Mouse (Mus musculus) CH12.LX (cell line): ENCODE measurements around the gene Mcur1. TPM values are rescaled to one million over a fixed set of nuclear protein-coding genes. Genes with fewer than 3 reads are reported as not detected.

ENCODE experiments used
- DNase-seq: peaks from one replicate; pipeline ENCODE4 v3.0.0-alpha.2; 2013; ENCODE audit errors: extremely low read depth
- H3K27ac ChIP-seq: 2 replicates; pipeline ENCODE4 v1.5.1; 2012; ENCODE audit warnings: low read depth, mild to moderate bottlenecking, control low read depth, moderate library complexity; ENCODE audit not compliant: insufficient read depth
- H3K27me3 ChIP-seq: replicated peaks from 2 replicates; pipeline ENCODE3; 2012; ENCODE audit warnings: inconsistent platforms
- H3K36me3 ChIP-seq, 2 experiments: replicated peaks in 1 of 2; 2 replicates each; pipeline versions ENCODE3 to v1.6.1; 2012; ENCODE audit warnings: inconsistent platforms in 1 of 2, low read length in 1 of 2, mild to moderate bottlenecking in 1 of 2, mixed read lengths in 1 of 2, moderate library complexity in 1 of 2; ENCODE audit not compliant: control insufficient read depth in 1 of 2, insufficient read depth in 1 of 2
- H3K4me1 ChIP-seq, 2 experiments: 2 replicates each; pipeline ENCODE4 v1.6.1; 2012; ENCODE audit warnings: inconsistent platforms in 1 of 2, moderate library complexity in 1 of 2; ENCODE audit not compliant: insufficient read depth in 2 of 2, control insufficient read depth in 1 of 2
- H3K4me2 ChIP-seq: 2 replicates; pipeline ENCODE4 v1.6.1; 2012; ENCODE audit warnings: low read depth, mild to moderate bottlenecking, control low read depth; ENCODE audit not compliant: poor library complexity, insufficient read depth, severe bottlenecking
- H3K4me3 ChIP-seq, 3 experiments: fragments of 150-350 bp in 1 of 3; sonication (generic) in 1 of 3; replicated peaks in 1 of 3; 2 replicates each; pipeline versions ENCODE3 to v1.5.1; 2011 to 2012; ENCODE audit warnings: low read depth in 2 of 3, low read length in 2 of 3, mild to moderate bottlenecking in 2 of 3, moderate library complexity in 2 of 3, control low read depth in 1 of 3, improper control_type of control experiment in 1 of 3, inconsistent platforms in 1 of 3, mixed read lengths in 1 of 3; ENCODE audit not compliant: poor library complexity in 1 of 3
- H3K79me2 ChIP-seq: replicated peaks from 2 replicates; pipeline ENCODE4 v1.6.1; 2012; ENCODE audit warnings: mild to moderate bottlenecking, moderate library complexity; ENCODE audit not compliant: control insufficient read depth, poor library complexity, insufficient read depth, severe bottlenecking; ENCODE audit errors: extremely low read depth
- H3K9ac ChIP-seq: 2 replicates; pipeline ENCODE4 v1.6.1; 2012; ENCODE audit warnings: low read depth, mild to moderate bottlenecking, control low read depth, moderate library complexity; ENCODE audit not compliant: insufficient read depth
- H3K9me3 ChIP-seq: replicated peaks from 2 replicates; pipeline ENCODE3; 2012; ENCODE audit warnings: low read length, inconsistent platforms, mixed read lengths
- BHLHE40 ChIP-seq: IDR thresholded peaks from 2 replicates; pipeline ENCODE4 v1.6.1; 2011; ENCODE audit warnings: mild to moderate bottlenecking, low read depth, low read length, improper control_type of control experiment
- CHD1 ChIP-seq: IDR thresholded peaks from 2 replicates; pipeline ENCODE4 v1.6.1; 2012; ENCODE audit warnings: low read depth, low read length, improper control_type of control experiment, inconsistent platforms
- CHD2 ChIP-seq: IDR thresholded peaks from 2 replicates; pipeline ENCODE4 v1.6.1; 2011; ENCODE audit warnings: low read length, improper control_type of control experiment
- CTCF ChIP-seq, 2 experiments: IDR thresholded peaks in 1 of 2; conservative IDR thresholded peaks in 1 of 2; 2 replicates each; pipeline ENCODE4 v1.5.1; 2011 to 2012; ENCODE audit warnings: low read depth in 2 of 2, low read length in 2 of 2, improper control_type of control experiment in 1 of 2, inconsistent platforms in 1 of 2, mild to moderate bottlenecking in 1 of 2, moderate library complexity in 1 of 2
- E2F4 ChIP-seq: IDR thresholded peaks from 2 replicates; pipeline ENCODE4 v1.6.1; 2011; ENCODE audit warnings: low read depth, low read length, improper control_type of control experiment; ENCODE audit not compliant: insufficient replicate concordance
- ETS1 ChIP-seq: conservative IDR thresholded peaks from 2 replicates; pipeline ENCODE4 v1.6.1; 2012; ENCODE audit warnings: low read depth, mild to moderate bottlenecking, inconsistent platforms, low read length, improper control_type of control experiment, moderate library complexity
- GABPA ChIP-seq: IDR thresholded peaks from 2 replicates; pipeline ENCODE4 v1.6.1; 2012; ENCODE audit warnings: low read depth, low read length, improper control_type of control experiment, inconsistent platforms; ENCODE audit not compliant: insufficient replicate concordance
- IRF4 ChIP-seq: IDR thresholded peaks from 2 replicates; pipeline ENCODE4 v1.6.1; 2014; ENCODE audit warnings: low read depth, mild to moderate bottlenecking, inconsistent platforms, low read length, improper control_type of control experiment
- JUN ChIP-seq: IDR thresholded peaks from 2 replicates; pipeline ENCODE4 v1.6.1; 2011; ENCODE audit warnings: low read depth, mild to moderate bottlenecking, low read length, improper control_type of control experiment, moderate library complexity; ENCODE audit not compliant: insufficient read depth
- JUND ChIP-seq: conservative IDR thresholded peaks from 2 replicates; pipeline ENCODE4 v1.6.1; 2011; ENCODE audit warnings: low read depth, low read length, improper control_type of control experiment
- KAT2A ChIP-seq: IDR thresholded peaks from 2 replicates; pipeline ENCODE4 v1.6.1; 2012; ENCODE audit warnings: low read length, improper control_type of control experiment, inconsistent platforms; ENCODE audit not compliant: insufficient replicate concordance
- MAFK ChIP-seq: IDR thresholded peaks from 2 replicates; pipeline ENCODE4 v1.6.1; 2011; ENCODE audit warnings: low read length, improper control_type of control experiment; ENCODE audit not compliant: insufficient replicate concordance
- MAX ChIP-seq: IDR thresholded peaks from 2 replicates; pipeline ENCODE4 v1.6.1; 2011; ENCODE audit warnings: low read length, improper control_type of control experiment
- MAZ ChIP-seq: IDR thresholded peaks from 2 replicates; pipeline ENCODE4 v1.6.1; 2012; ENCODE audit warnings: low read depth, mild to moderate bottlenecking, inconsistent platforms, low read length, improper control_type of control experiment, moderate library complexity
- MEF2A ChIP-seq: IDR thresholded peaks from 2 replicates; pipeline ENCODE4 v1.6.1; 2014; ENCODE audit warnings: low read depth, mild to moderate bottlenecking, inconsistent platforms, low read length, improper control_type of control experiment, borderline replicate concordance
- MXI1 ChIP-seq: IDR thresholded peaks from 2 replicates; pipeline ENCODE4 v1.6.1; 2011; ENCODE audit warnings: mild to moderate bottlenecking, low read depth, low read length, improper control_type of control experiment
- MYC ChIP-seq: IDR thresholded peaks from 2 replicates; pipeline ENCODE4 v1.6.1; 2011; ENCODE audit warnings: low read depth, mild to moderate bottlenecking, improper control_type of control experiment, low read length
- NELFE ChIP-seq: IDR thresholded peaks from 2 replicates; pipeline ENCODE4 v1.6.1; 2011; ENCODE audit warnings: low read depth, low read length, improper control_type of control experiment
- NRF1 ChIP-seq: IDR thresholded peaks from 2 replicates; pipeline ENCODE4 v1.6.1; 2014; ENCODE audit warnings: low read depth, mild to moderate bottlenecking, inconsistent platforms, low read length, improper control_type of control experiment, moderate library complexity
- POLR2A ChIP-seq: IDR thresholded peaks from 2 replicates; pipeline ENCODE4 v1.6.1; 2011; ENCODE audit warnings: low read depth, mild to moderate bottlenecking, improper control_type of control experiment, low read length
- POLR2AphosphoS2 ChIP-seq: IDR thresholded peaks from 2 replicates; pipeline ENCODE4 v1.6.1; 2011; ENCODE audit warnings: low read depth, low read length, improper control_type of control experiment
- RAD21 ChIP-seq: IDR thresholded peaks from 2 replicates; pipeline ENCODE4 v1.6.1; 2011; ENCODE audit warnings: low read depth, mild to moderate bottlenecking, low read length, improper control_type of control experiment, moderate library complexity
- SIN3A ChIP-seq: IDR thresholded peaks from 2 replicates; pipeline ENCODE4 v1.6.1; 2012; ENCODE audit warnings: low read length, improper control_type of control experiment, inconsistent platforms
- SMC3 ChIP-seq: IDR thresholded peaks from 2 replicates; pipeline ENCODE4 v1.6.1; 2011; ENCODE audit warnings: low read depth, low read length, improper control_type of control experiment
- TBP ChIP-seq: conservative IDR thresholded peaks from 2 replicates; pipeline ENCODE4 v1.6.1; 2011; ENCODE audit warnings: low read depth, low read length, improper control_type of control experiment
- TCF12 ChIP-seq: IDR thresholded peaks from 2 replicates; pipeline ENCODE4 v1.6.1; 2014; ENCODE audit warnings: low read depth, mild to moderate bottlenecking, inconsistent platforms, low read length, improper control_type of control experiment
- UBTF ChIP-seq: IDR thresholded peaks from 2 replicates; pipeline ENCODE4 v1.6.1; 2012; ENCODE audit warnings: low read depth, mild to moderate bottlenecking, inconsistent platforms, low read length, improper control_type of control experiment, moderate library complexity
- USF1 ChIP-seq: IDR thresholded peaks from 2 replicates; pipeline ENCODE4 v1.6.1; 2014; ENCODE audit warnings: low read depth, mild to moderate bottlenecking, inconsistent platforms, low read length, improper control_type of control experiment
- USF2 ChIP-seq: conservative IDR thresholded peaks from 2 replicates; pipeline ENCODE4 v1.6.1; 2011; ENCODE audit warnings: low read depth, low read length, improper control_type of control experiment
- ZC3H11A ChIP-seq: IDR thresholded peaks from 2 replicates; pipeline ENCODE4 v1.6.1; 2012; ENCODE audit warnings: low read depth, mild to moderate bottlenecking, inconsistent platforms, low read length, improper control_type of control experiment
- ZKSCAN1 ChIP-seq: IDR thresholded peaks from 2 replicates; pipeline ENCODE4 v1.6.1; 2012; ENCODE audit warnings: low read depth, inconsistent platforms, low read length, improper control_type of control experiment, borderline replicate concordance
- ZMIZ1 ChIP-seq: IDR thresholded peaks from 2 replicates; pipeline ENCODE4 v1.6.1; 2012; ENCODE audit warnings: low read depth, mild to moderate bottlenecking, inconsistent platforms, low read length, improper control_type of control experiment
- ZNF384 ChIP-seq: IDR thresholded peaks from 2 replicates; pipeline ENCODE4 v1.6.1; 2012; ENCODE audit warnings: low read depth, low read length, improper control_type of control experiment, inconsistent platforms
- dilution Hi-C: fragments of 300-500 bp; cut with MboI; formaldehyde crosslinking; loops from 2 replicates; pipeline ENCODE4 v1.14.3; 2020; ENCODE audit warnings: low sequenced_read_pairs; ENCODE audit not compliant: extremely low pct_unique_long_range_greater_than_20kb, extremely low pct_ligation_motif_present
- in situ Hi-C: fragments of 300-500 bp; cut with MboI; formaldehyde crosslinking; loops from 3 replicates; pipeline ENCODE4 v1.14.3; 2019; ENCODE audit warnings: low sequenced_read_pairs, low pct_ligation_motif_present, low pct_unique_long_range_greater_than_20kb, mixed read lengths
- polyA plus RNA-seq: library from polyadenylated mRNA; unstranded; fragments of >175 nt; gene quantifications from 2 replicates; pipeline ENCODE4 v1.2.1, GENCODE M21; 2012; ENCODE audit warnings: low read depth; ENCODE audit not compliant: insufficient read length
- total RNA-seq, 2 experiments: library from RNA; depleted of rRNA; stranded (reverse); fragments of 300-350 nt in 1 of 2; fragments of >200 nt in 1 of 2; gene quantifications; 2 replicates each; pipeline ENCODE4 v1.2.3; 2012 to 2014

Gene Mcur1
- total and polyA plus RNA-seq, 3 experiments, result 4.7 to 12.5 (median 6.3) TPM

GRCm38 (mm10) chr13:43548617-43549016, 11.4 kb downstream of the Mcur1 start:
- dilution Hi-C loops, result no loop called here
- H3K9ac ChIP-seq, result no peak overlapping the region
- peak overlapping the region; percentile 41 for H3K27ac ChIP-seq
- H3K27me3 ChIP-seq, result no peaks in the 10 kb centered on the region
- in situ Hi-C loops, result no loop called here
- TF ChIP-seq ZKSCAN1 (no peak), CHD2 (no peak), TBP (no peak), ZNF384 (no peak), KAT2A (no peak), SIN3A (no peak), TCF12 (no peak), IRF4 (0 out of 2 replicates have a peak, but pooled peaks have one; percentile 13), ZMIZ1 (no peak), MAFK (no peak), USF2 (no peak), MXI1 (no peak), ZC3H11A (no peak), CHD1 (0 out of 2 replicates have a peak, but pooled peaks have one; percentile 59), RAD21 (no peak), POLR2A (no peak), UBTF (no peak), POLR2AphosphoS2 (no peak), USF1 (no peak), ETS1 (0 out of 2 replicates have a peak, but pooled peaks have one; percentile 15), MEF2A (peak; percentile 54; the same call in 1 of the 2 replicates), SMC3 (no peak), JUN (no peak), NRF1 (no peak)
- H3K4me2 ChIP-seq, result peak overlapping the region; percentile 27; the same call in 1 of the 2 replicates
- H3K36me3 ChIP-seq, result peaks cover 17 to 57% of the 10 kb centered on the region in 2 experiments
- no peaks in the 10 kb centered on the region for H3K9me3 ChIP-seq
- H3K4me3 ChIP-seq, result no peak overlapping the region
- no peaks in the 10 kb centered on the region for H3K79me2 ChIP-seq
- peak; percentile 20 for DNase-seq
- H3K4me1 ChIP-seq, result peaks cover 5 to 25% of the 10 kb centered on the region in 2 experiments; a peak in 3 of 4 replicates

DNA sequence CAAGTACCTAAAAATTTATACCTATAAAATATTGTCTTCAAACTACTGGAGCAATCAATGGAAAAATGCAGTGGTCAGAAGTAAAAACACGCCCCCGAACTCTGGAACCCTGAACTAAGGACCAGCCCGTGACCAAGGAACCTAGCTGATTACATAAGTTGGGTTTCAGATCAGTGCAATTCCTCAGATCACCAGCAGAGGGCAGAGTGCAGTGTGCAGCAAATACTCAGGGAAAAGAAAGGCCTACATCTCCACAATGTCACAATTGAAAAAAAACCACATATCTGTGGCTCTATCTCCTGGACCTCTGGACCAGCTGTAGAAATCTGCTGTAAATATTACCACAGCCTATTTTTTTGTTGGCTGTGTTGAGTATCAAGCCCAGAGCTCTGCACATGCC, 13.1 kb downstream of the Mcur1 start:
- dilution Hi-C loops, result no loop called here
- no peak overlapping the region for H3K9ac ChIP-seq
- peaks cover 18 to 48% of the 10 kb centered on the region in 2 experiments for H3K36me3 ChIP-seq
- no peak overlapping the region for H3K4me2 ChIP-seq
- TF ChIP-seq UBTF, result no peak
- no peak for TF ChIP-seq ZMIZ1
- no peak for TF ChIP-seq MAZ
- TF ChIP-seq MEF2A, result peak; percentile 15; the same call in 1 of the 2 replicates
- no peak for TF ChIP-seq MAX
- TF ChIP-seq ZNF384, result peak; percentile 59
- peak; percentile 54 for TF ChIP-seq RAD21
- TF ChIP-seq BHLHE40, result peak; percentile 51
- TF ChIP-seq SIN3A, result 0 out of 2 replicates have a peak, but pooled peaks have one; percentile 28
- TF ChIP-seq E2F4, result no peak
- TF ChIP-seq JUND, result 0 out of 2 replicates have a peak, but pooled peaks have one; percentile 14
- no peak for TF ChIP-seq POLR2A
- no peak for TF ChIP-seq NELFE
- TF ChIP-seq IRF4, result peak; percentile 60
- no peak for TF ChIP-seq USF1
- peak; percentile 87 to 99 for TF ChIP-seq CTCF (conservative IDR thresholded peaks at IDR 0.05 in 1 of 2, IDR thresholded peaks at IDR 0.05 in 1 of 2; ENCODE audit: low read depth in 2 of 2, low read length in 2 of 2)
- TF ChIP-seq SMC3, result peak; percentile 75
- no peak for TF ChIP-seq JUN
- TF ChIP-seq GABPA, result no peak
- no peak for TF ChIP-seq NRF1
- TF ChIP-seq KAT2A, result no peak
- peak; percentile 34; the same call in 1 of the 2 replicates for TF ChIP-seq MYC
- H3K79me2 ChIP-seq, result no peaks in the 10 kb centered on the region
- DNase-seq, result peak; percentile 74
- in situ Hi-C loops, result no loop called here
- no peaks in the 10 kb centered on the region for H3K27me3 ChIP-seq
- H3K4me1 ChIP-seq, result peaks cover 5 to 25% of the 10 kb centered on the region in 2 experiments; a peak in 3 of 4 replicates
- no peak overlapping the region for H3K27ac ChIP-seq
- H3K9me3 ChIP-seq, result no peaks in the 10 kb centered on the region
- no peak overlapping the region for H3K4me3 ChIP-seq
